Mouse (Mus musculus): ENCODE data around the gene Jade2.
"Not testable (repeated sequence)": the region's sequence is repeated elsewhere in the genome, so short reads cannot be mapped to it uniquely, and the experiment has no call there.

Gene Jade2

GRCm38 (mm10) chr11:51796272-51796671 is 61.2 kb downstream of the Jade2 start:
- no peak for ATAC-seq (ENCODE audit: low TSS enrichment)

- no peak for ATAC-seq (ENCODE audit: low TSS enrichment)
Measured at GRCm38 (mm10) chr11:51790662-51791061, 66.8 kb downstream of the Jade2 start.

DNA sequence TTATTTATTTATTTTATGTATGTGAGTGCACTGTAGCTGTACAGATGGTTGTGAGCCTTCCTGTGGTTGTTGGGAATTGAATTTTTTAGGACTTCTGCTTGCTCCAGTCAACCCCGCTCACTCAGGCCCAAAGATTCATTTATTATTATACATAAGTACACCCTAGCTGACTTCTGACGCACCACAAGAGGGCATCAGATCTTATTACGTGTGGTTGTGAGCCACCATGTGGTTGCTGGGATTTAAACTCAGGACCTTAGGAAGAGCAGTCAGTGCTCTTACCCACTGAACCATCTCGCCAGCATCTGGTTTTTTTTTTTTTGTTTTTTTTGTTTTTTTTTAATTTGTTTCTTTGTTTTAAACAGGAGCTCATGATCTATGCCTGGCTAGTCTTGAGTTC is 67.7 kb downstream of the Jade2 start:
- ATAC-seq (ENCODE audit: low TSS enrichment) = not testable (repeated sequence)

DNA sequence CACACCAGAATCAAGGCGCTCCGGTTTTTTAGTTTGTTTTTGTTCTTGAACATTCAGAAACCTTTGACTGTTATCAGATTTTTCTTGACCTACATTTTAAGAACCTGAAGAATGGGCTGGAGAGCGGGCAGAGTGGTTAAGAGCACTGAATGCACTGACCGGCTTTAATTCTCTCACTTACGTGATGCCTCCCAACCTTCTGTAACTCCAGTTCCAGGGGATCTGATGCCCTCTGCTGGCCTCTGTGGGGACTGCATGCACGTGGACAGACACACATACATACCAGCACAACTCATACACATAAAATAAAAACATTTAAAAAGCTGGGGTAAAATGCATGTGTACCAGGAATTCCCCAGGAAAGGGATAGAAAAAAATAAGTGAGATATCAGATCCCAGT is 71.5 kb downstream of the Jade2 start:
- ATAC-seq (ENCODE audit: low TSS enrichment) = no peak

GRCm38 (mm10) chr11:51782721-51783120 is 74.7 kb downstream of the Jade2 start:
- no peak for ATAC-seq (ENCODE audit: low TSS enrichment)

GRCm38 (mm10) chr11:51780773-51781267 is 76.6 kb downstream of the Jade2 start:
- ATAC-seq (ENCODE audit: low TSS enrichment) = no peak

DNA sequence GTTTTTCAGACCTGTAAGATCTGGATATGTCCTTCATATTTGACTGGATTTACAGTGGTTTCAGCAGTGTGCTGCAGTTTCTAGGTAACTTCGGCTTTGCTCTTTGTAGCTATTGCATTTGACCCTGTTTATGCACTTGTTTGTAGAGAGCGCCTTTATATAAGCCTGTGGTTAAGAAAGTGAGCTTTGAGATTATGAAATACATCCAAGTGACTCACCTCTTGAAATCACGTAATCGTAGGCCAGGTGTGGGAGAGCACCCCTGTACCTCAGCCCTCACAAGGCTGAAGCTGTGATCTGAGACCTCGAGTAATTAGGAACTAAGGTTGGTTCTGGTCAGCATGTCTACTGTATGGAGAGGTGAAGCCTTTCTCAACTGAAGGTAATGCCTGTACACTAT is 80.0 kb downstream of the Jade2 start:
- ATAC-seq (ENCODE audit: low TSS enrichment) = no peak

DNA sequence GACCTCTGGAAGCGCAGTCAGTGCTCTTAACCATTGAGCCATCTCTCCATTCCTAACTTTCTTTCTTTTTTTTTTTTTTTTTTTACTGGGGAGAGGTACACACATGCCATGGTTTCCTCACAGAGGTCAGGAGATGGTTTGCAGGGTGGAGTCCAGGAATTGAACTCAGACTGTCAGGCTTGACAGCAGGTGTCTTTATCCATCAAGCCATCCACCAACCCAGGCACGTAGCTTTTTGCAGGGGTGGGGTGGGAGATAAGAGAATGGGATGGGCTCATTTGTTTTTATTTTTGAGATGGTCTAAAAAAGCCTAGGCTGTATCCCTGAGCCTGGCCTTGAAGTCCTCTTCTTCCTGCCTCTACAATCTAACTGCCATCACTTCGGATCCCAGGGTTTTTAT is 81.9 kb downstream of the Jade2 start:
- no peak for ATAC-seq (ENCODE audit: low TSS enrichment)

DNA sequence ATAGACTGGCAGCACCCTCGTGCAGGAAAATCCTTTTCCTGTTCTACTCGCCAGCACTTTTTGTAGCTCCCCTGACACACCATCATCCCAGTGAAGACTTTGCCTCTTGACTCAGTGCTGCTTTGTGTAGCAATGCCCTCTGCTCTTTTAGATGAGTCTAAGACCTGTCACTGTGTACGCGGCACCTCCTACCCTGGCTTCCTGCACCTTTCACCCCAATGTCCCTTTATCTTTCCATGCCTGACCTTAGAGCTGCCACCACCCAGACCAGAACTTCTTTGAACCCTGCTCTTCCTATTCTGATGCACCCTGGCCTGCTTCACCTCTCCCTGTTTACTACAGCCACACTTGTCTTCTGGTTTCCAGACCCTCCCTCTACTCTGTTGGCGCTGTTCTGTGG is 89.2 kb downstream of the Jade2 start:
- ATAC-seq (ENCODE audit: low TSS enrichment) = no peak

DNA sequence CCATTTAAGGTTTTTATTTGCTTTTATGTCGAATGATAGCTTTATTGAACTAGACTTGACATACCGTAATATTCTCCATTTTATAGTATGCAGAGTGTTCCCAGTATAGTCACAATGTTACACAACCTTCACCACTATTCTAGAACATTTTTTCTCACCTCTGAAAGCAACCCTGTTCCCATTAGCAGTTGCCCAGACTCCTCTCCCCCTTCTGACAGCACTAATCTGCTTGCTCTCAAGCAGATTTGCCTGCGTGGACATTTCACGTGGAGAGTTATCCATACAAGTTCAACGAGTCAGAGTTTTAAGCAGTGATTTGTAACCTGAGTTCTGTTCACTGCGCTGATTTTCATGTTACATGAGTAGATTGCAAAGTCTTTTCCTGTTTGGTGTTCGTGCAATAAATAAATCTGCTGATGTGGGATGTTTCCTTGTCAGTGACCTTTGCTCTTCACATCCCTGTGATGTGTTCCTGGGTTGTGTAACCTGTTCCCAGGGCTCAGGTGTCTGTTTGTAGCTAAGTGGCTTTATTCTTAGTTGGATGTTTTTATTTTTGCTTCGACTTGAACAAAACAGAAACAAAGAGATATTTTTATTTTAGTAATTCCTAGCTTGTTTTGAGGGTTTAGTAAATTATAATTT is 89.8 kb downstream of the Jade2 start:
- ATAC-seq (ENCODE audit: low TSS enrichment) = peak; percentile 67

DNA sequence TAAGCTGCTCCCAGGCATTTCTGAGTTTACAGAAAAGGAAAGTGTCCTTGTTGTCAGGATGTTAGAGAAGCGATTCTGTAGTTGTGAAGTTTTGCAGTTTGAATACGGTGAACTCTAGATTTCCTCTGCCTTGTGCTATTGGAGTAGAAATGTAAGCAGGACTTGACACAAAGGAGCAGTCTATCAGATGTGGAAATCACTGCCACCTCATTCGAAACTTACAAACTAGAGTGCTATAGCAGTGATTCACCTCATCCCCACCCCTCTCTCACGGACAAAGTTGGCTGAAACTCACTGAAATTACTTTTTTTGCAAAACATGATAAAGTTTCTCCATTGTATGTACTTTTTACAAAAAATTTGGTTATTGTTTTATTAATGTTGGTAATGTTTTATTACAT is 92.6 kb downstream of the Jade2 start:
- ATAC-seq (ENCODE audit: low TSS enrichment) = no peak

DNA sequence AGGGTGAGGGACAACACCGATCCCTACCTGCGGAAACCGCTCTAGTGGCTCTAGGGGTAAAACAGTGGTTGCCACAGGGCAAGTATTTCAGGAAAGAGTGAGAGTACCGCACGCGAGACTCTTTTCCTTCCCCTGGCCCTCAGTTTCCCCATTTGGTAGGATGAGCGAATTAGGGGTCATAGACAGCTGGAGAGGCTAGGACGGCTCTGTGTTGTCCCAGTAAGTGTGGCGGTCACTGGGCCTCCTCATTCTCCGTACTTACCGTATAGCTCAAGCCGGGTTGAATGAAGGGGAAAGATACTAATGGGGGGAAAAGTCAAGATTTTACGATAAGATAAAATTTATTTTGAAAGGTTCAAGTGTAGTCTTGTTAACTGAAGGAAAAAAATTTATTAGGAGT is 93.5 kb downstream of the Jade2 start:
- no peak for ATAC-seq (ENCODE audit: low TSS enrichment)

All from frontal cortex, adult (tissue).